Mouse (Mus musculus) lung, postnatal 0 days (tissue): ENCODE results near the gene Gm10392. TPM values are rescaled to one million over a fixed set of nuclear protein-coding genes. Genes with fewer than 3 reads are reported as not detected.

ENCODE experiments used
- ATAC-seq: fragments of 200-750 bp; cut with Nextera tagmentation; 2 replicates; pipeline ENCODE4 v1.8.0; 2017; ENCODE audit warnings: moderate library complexity
- DNase-seq: peaks from one replicate; pipeline ENCODE4 v3.0.0-alpha.2; 2016; ENCODE audit warnings: low spot score
- H3K27ac ChIP-seq: fragments of 300-500 bp; sonication (generic); 2 replicates; pipeline ENCODE4 v1.5.1; 2014; ENCODE audit warnings: antibody characterized with exemption, mild to moderate bottlenecking, low read length, mixed read lengths
- H3K27me3 ChIP-seq: fragments of 300-500 bp; sonication (generic); replicated peaks from 2 replicates; pipeline ENCODE4 v1.6.1; 2014; ENCODE audit warnings: low read length, mixed read lengths; ENCODE audit not compliant: insufficient read depth
- H3K36me3 ChIP-seq: fragments of 300-500 bp; sonication (generic); 2 replicates; pipeline ENCODE4 v1.6.1; 2014; ENCODE audit warnings: low read length, mixed read lengths; ENCODE audit not compliant: insufficient read depth
- H3K4me1 ChIP-seq: fragments of 300-500 bp; sonication (generic); 2 replicates; pipeline ENCODE4 v1.6.1; 2014; ENCODE audit warnings: antibody characterized with exemption, low read depth, low read length, mixed read lengths; ENCODE audit not compliant: insufficient read depth
- H3K4me2 ChIP-seq: fragments of 300-500 bp; sonication (generic); replicated peaks from 2 replicates; pipeline ENCODE4 v1.6.1; 2014; ENCODE audit warnings: low read depth, mild to moderate bottlenecking, low read length, moderate library complexity, mixed read lengths
- H3K4me3 ChIP-seq: fragments of 300-500 bp; sonication (generic); 2 replicates; pipeline ENCODE4 v1.5.1; 2014; ENCODE audit warnings: low read depth, low read length
- H3K9ac ChIP-seq: fragments of 300-500 bp; sonication (generic); replicated peaks from 2 replicates; pipeline ENCODE4 v1.6.1; 2014; ENCODE audit warnings: low read depth, mild to moderate bottlenecking
- H3K9me3 ChIP-seq: fragments of 300-500 bp; sonication (generic); 2 replicates; pipeline ENCODE4 v1.6.1; 2016; ENCODE audit warnings: low read length, mixed read lengths
- CTCF ChIP-seq: IDR thresholded peaks from 2 replicates; pipeline ENCODE4 v1.5.1; 2016; ENCODE audit warnings: antibody characterized with exemption, mild to moderate bottlenecking
- EP300 ChIP-seq: IDR thresholded peaks from 2 replicates; pipeline ENCODE4 v1.6.1; 2016; ENCODE audit warnings: antibody characterized with exemption, mild to moderate bottlenecking, control low read depth
- WGBS: fragments of 180-500 bp; shearing (Covaris S2); extraction: QIAGEN DNeasy Blood & Tissue Kit; methylation state at CpG from one replicate; pipeline ENCODE4 v1.1.7; 2014; 5-methylcytosine and 5-hydroxymethylcytosine counted together
- polyA plus RNA-seq: library from polyadenylated mRNA; unstranded; fragments of >200 nt; fragmentation: Nextera tagmentation; extraction: Ambion mirVana; gene quantifications from 2 replicates; pipeline ENCODE4 v1.2.1, GENCODE M21; 2015

The Gm10392 gene
- polyA plus RNA-seq, 1 experiment from 2014 or later = 0.07 TPM

DNA sequence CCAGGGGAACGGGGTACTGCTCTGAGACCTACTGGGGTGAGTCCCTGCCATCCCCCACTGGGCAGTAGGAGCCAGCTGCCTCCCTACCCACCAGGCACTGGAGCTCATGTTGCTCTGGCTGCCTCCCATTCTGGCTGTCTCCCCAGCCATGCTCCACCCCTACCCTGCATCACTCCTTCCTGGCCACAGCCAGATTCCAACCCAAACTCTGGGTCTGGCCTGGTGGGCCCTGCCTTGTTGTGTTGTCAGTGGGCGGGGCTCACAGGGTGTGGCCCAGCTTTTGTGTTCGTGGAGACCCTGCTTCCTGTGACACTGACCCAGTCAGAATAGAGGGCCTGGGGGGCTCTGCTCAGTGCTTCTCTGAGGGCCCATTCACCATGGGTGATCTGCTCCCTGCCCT is 15.5 kb downstream of the Gm10392 start:
- no peak for TF ChIP-seq CTCF
- no peak for TF ChIP-seq EP300
- peaks cover 44% of the 10 kb centered on the region for H3K36me3 ChIP-seq
- 0 out of 2 replicates have a peak, but pooled peaks cover 4% of the 10 kb centered on the region for H3K4me1 ChIP-seq
- H3K27me3 ChIP-seq = no peaks in the 10 kb centered on the region
- H3K27ac ChIP-seq = no peak overlapping the region; the same call in 1 of the 2 replicates
- DNase-seq (peak; percentile 58), ATAC-seq (peak; percentile 61)
- 59% methylated on average over 3 of the region's 3 CpGs for WGBS
- no peak overlapping the region for H3K9ac ChIP-seq
- H3K4me3 ChIP-seq = no peak overlapping the region
- H3K4me2 ChIP-seq = no peak overlapping the region
- H3K9me3 ChIP-seq = no peaks in the 10 kb centered on the region

DNA sequence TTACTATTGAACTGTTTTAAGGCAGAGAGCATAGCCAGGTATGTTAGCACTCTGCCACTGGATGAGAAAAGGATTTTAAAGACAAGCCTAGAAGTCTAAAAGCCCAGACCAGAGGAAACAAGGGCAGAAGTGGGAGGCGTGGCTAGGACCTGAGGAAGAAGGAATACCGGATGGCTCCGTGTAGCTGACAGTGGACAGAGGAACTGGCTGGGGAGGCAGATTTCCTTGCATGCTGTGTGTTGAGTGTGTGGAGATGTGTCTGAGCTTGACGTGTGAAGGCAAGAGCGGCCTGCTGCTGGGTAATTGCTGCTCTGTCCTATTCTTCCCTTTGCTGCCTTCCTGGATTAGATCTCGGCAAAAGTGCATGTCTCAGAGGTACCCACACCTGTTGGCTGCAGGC is 16.5 kb downstream of the Gm10392 start:
- H3K9me3 ChIP-seq = no peaks in the 10 kb centered on the region
- no peak overlapping the region for H3K9ac ChIP-seq
- TF ChIP-seq EP300 = no peak
- TF ChIP-seq CTCF = no peak
- no peak overlapping the region for H3K4me2 ChIP-seq
- no peak overlapping the region for H3K27ac ChIP-seq
- 66% methylated on average over 6 of the region's 6 CpGs for WGBS
- H3K36me3 ChIP-seq = peaks cover 44% of the 10 kb centered on the region
- no peaks in the 10 kb centered on the region for H3K27me3 ChIP-seq
- no peak for DNase-seq
- H3K4me3 ChIP-seq = no peak overlapping the region
- H3K4me1 ChIP-seq = 0 out of 2 replicates have a peak, but pooled peaks cover 4% of the 10 kb centered on the region
- ATAC-seq = no peak

DNA sequence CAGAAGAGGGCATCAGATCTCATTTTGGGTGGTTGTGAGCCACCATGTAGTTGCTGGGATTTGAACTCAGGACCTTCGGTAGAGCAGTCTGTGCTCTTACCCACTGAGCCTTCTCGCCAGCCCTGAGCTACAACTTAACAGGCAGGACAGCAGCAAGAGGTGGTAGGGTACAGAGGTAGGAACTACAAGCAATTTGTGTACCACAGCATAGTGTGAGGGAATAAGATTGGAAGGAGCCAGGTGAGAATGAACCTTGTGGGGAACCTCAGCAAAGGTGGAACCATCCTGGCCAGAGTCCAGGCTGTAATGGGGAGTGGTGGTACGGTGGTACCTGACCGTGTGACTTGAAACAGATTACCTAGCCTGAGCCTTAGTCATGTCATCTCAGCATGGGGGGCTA is 17.0 kb downstream of the Gm10392 start:
- Histone ChIP-seq H3K9ac (no peak overlapping the region), H3K4me3 (no peak overlapping the region), H3K36me3 (peaks cover 39% of the 10 kb centered on the region), H3K27ac (no peak overlapping the region), H3K4me2 (no peak overlapping the region), H3K4me1 (peaks cover 8% of the 10 kb centered on the region; the same call in 1 of the 2 replicates), H3K9me3 (no peaks in the 10 kb centered on the region), H3K27me3 (no peaks in the 10 kb centered on the region)
- WGBS = 83% methylated on average over 4 of the region's 4 CpGs
- no peak for DNase-seq
- ATAC-seq = no peak
- TF ChIP-seq CTCF = no peak
- TF ChIP-seq EP300 = no peak

DNA sequence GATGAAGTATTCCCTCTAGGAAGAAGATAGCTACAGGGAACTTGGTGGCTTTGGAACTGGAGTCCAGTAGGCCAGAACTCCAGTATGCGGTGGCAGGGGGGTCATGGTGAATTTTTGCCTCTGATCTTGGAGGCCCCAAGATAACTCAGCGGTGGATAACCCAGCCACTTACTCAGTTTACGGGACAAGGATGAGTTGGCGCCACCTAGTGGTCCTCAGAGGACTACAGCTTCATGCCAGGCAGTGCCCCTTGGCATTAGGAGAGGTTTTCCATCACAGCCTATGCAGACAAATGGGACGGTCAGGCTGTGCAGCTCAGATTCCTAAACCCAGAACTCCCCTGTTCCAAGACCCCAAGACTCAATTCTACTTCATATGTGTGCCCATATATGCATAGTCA is 17.6 kb downstream of the Gm10392 start:
- no peaks in the 10 kb centered on the region for H3K9me3 ChIP-seq
- no peak for ATAC-seq
- no peaks in the 10 kb centered on the region for H3K27me3 ChIP-seq
- H3K4me3 ChIP-seq = no peak overlapping the region
- H3K27ac ChIP-seq = no peak overlapping the region
- TF ChIP-seq CTCF (peak; percentile 92), EP300 (no peak)
- H3K36me3 ChIP-seq = peaks cover 36% of the 10 kb centered on the region
- H3K4me2 ChIP-seq = no peak overlapping the region
- peak; percentile 86 for DNase-seq
- 18% methylated on average over 5 of the region's 5 CpGs for WGBS
- H3K4me1 ChIP-seq = peaks cover 10% of the 10 kb centered on the region; the same call in 1 of the 2 replicates
- H3K9ac ChIP-seq = no peak overlapping the region

DNA sequence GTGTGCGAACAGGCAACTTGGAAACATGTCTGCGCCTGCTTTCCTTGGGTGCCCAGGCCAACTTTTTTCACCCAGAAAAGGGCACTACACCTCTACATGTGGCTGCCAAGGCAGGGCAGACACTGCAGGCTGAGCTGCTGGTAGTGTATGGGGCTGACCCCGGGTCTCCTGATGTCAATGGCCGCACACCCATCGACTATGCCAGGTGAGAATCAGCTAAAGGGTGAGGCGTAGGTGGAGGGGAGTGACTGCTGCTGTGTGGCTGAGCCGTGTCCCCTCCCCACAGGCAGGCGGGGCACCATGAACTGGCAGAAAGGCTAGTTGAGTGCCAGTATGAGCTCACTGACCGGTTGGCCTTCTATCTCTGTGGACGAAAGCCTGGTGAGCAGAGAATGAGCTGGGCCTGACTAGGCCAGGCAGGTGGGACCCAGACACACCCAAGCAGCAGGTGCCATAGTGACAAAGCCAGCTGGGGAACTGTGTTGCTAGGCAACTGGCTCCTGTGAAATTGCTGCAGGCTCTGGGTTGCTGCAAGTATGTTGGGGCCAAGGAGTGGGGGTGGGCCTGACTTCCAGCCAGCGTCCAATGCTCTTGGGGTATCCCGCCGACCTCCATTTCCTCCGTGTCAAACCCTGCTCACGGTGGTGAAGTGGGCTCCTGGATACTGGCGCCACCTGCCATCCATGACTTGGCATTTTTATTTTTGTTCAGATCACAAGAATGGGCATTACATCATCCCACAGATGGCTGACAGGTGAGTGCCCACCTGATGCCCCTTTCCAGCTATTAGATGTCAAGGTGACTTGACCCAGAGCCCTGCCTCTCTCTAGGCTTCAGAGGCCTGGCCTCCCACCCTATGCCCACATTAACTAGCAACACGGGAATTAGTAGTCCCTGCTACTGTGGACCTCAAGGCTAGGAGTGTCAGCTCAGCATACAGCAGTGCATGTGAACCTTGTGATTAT is 18.4 kb downstream of the Gm10392 start:
- Histone ChIP-seq H3K9ac (no peak overlapping the region), H3K4me3 (no peak overlapping the region), H3K9me3 (no peaks in the 10 kb centered on the region), H3K27ac (no peak overlapping the region), H3K4me1 (peaks cover 14% of the 10 kb centered on the region; the same call in 1 of the 2 replicates), H3K27me3 (no peaks in the 10 kb centered on the region), H3K36me3 (peaks cover 36% of the 10 kb centered on the region), H3K4me2 (no peak overlapping the region)
- 77% methylated on average over 17 of the region's 17 CpGs for WGBS
- DNase-seq (no peak), ATAC-seq (no peak)
- no peak for TF ChIP-seq EP300
- TF ChIP-seq CTCF = no peak

DNA sequence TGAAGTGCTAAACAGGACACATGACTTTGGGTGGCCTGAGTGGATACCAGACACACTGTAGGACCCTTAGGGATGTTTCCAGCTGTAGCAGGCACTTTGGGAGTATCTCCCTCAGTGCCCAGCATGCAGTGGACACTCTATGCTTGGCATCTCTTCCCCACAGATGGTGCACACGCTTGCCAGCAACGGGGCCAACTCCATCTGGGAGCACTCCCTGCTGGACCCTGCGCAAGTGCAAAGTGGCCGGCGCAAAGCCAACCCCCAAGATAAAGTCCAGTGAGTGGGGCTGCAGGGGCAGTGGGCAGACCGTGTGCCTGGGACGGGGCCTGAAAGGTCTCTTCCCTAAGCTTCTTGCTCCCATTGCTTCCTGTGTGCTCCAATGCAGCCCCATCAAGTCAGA is 19.6 kb downstream of the Gm10392 start:
- WGBS = 82% methylated on average over 7 of the region's 7 CpGs

More for the DNA sequence above, 19.6 kb downstream of the Gm10392 start:
- no peaks in the 10 kb centered on the region for H3K9me3 ChIP-seq
- no peak overlapping the region for H3K27ac ChIP-seq
- H3K27me3 ChIP-seq = no peaks in the 10 kb centered on the region
- DNase-seq = no peak
- H3K4me2 ChIP-seq = no peak overlapping the region
- H3K9ac ChIP-seq = no peak overlapping the region
- ATAC-seq = no peak
- peaks cover 27% of the 10 kb centered on the region for H3K36me3 ChIP-seq
- peaks cover 17% of the 10 kb centered on the region for H3K4me1 ChIP-seq
- no peak for TF ChIP-seq EP300
- TF ChIP-seq CTCF = no peak
- H3K4me3 ChIP-seq = no peak overlapping the region
